Mouse (Mus musculus) kidney, embryonic 14.5 days (tissue): ENCODE data around the gene Styxl1. TPM values are rescaled to one million over a fixed set of nuclear protein-coding genes. Genes with fewer than 3 reads are reported as not detected.

Source experiments
- ATAC-seq: fragments of 200-750 bp; cut with Nextera tagmentation; 2 replicates; pipeline ENCODE4 v1.8.0; 2017; ENCODE audit warnings: moderate number of reproducible peaks, mild to moderate bottlenecking, moderate TSS enrichment, moderate library complexity; ENCODE audit not compliant: low FRiP score, low TSS enrichment
- H3K27ac ChIP-seq: fragments of 300-500 bp; sonication (generic); 2 replicates; pipeline ENCODE4 v1.5.1; 2014; ENCODE audit warnings: low read depth, mild to moderate bottlenecking, low read length, moderate library complexity, mixed read lengths
- H3K27me3 ChIP-seq: fragments of 300-500 bp; sonication (generic); 2 replicates; pipeline ENCODE4 v1.6.1; 2014; ENCODE audit warnings: mild to moderate bottlenecking, low read length; ENCODE audit not compliant: control insufficient read depth, insufficient read depth
- H3K36me3 ChIP-seq: fragments of 300-500 bp; sonication (generic); 2 replicates; pipeline ENCODE4 v1.6.1; 2014; ENCODE audit warnings: low read length, mixed read lengths; ENCODE audit not compliant: control insufficient read depth, insufficient read depth
- H3K4me1 ChIP-seq: fragments of 300-500 bp; sonication (generic); 2 replicates; pipeline ENCODE4 v1.6.1; 2014; ENCODE audit warnings: low read length, mixed read lengths; ENCODE audit not compliant: control insufficient read depth, insufficient read depth
- H3K4me2 ChIP-seq: fragments of 300-500 bp; sonication (generic); replicated peaks from 2 replicates; pipeline ENCODE4 v1.6.1; 2014; ENCODE audit warnings: low read depth, mild to moderate bottlenecking, low read length
- H3K4me3 ChIP-seq: fragments of 300-500 bp; sonication (generic); 2 replicates; pipeline ENCODE4 v1.5.1; 2014; ENCODE audit warnings: mild to moderate bottlenecking, low read length
- H3K9ac ChIP-seq: fragments of 300-500 bp; sonication (generic); 2 replicates; pipeline ENCODE4 v1.6.1; 2014; ENCODE audit warnings: low read depth, mild to moderate bottlenecking, low read length, moderate library complexity
- H3K9me3 ChIP-seq: fragments of 300-500 bp; sonication (generic); 2 replicates; pipeline ENCODE4 v1.6.1; 2016; ENCODE audit warnings: low read length; ENCODE audit not compliant: control insufficient read depth
- WGBS: fragments of 180-500 bp; shearing (Covaris S2); extraction: QIAGEN DNeasy Blood & Tissue Kit; methylation state at CpG from one replicate; pipeline ENCODE4 v1.1.7; 2014; 5-methylcytosine and 5-hydroxymethylcytosine counted together
- polyA plus RNA-seq: library from polyadenylated mRNA; unstranded; fragments of >200 nt; fragmentation: Nextera tagmentation; extraction: Ambion mirVana; gene quantifications from 2 replicates; pipeline ENCODE4 v1.2.1, GENCODE M21; 2014

Gene Styxl1
- polyA plus RNA-seq, 1 experiment from 2014 or later: 0.72 TPM

DNA sequence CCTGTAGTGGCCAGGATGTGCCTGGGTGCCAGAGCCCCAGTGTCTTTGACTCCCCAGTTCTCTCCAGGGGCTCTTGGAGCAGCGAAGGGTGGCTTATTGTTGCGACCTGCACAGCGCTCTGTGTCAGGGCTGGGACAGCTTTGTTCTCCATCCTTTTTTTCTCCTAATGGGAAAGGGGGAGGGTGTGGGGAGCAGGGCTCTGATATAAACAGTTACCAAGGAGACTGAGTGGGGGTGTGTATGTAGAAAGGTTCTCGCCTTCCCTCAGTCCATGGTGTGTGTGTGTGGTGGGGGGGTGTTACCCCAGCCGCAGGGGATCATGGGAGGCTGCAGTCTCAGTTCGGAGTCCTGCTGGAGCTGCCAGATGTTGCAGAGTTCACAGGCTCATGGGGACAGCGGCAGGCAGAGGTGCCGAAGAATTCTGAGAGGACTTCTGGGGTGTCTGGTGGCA, 52.8 kb downstream of the Styxl1 start:
- no peaks in the 10 kb centered on the region for H3K9me3 ChIP-seq
- no peak overlapping the region for H3K4me3 ChIP-seq
- ATAC-seq: peak; percentile 77
- H3K27ac ChIP-seq: peak overlapping the region; percentile 76
- H3K4me2 ChIP-seq: peak overlapping the region; percentile 32
- peak overlapping the region; percentile 32 for H3K9ac ChIP-seq
- no peaks in the 10 kb centered on the region for H3K27me3 ChIP-seq
- 8% methylated on average over 8 of the region's 8 CpGs for WGBS
- peaks cover 24% of the 10 kb centered on the region for H3K4me1 ChIP-seq
- peaks cover 22% of the 10 kb centered on the region for H3K36me3 ChIP-seq

- WGBS: 16% methylated on average over 9 of the region's 9 CpGs
- Histone ChIP-seq H3K4me3 (no peak overlapping the region), H3K4me2 (peak overlapping the region; percentile 32; the same call in 1 of the 2 replicates), H3K9me3 (no peaks in the 10 kb centered on the region), H3K36me3 (peaks cover 15% of the 10 kb centered on the region), H3K9ac (peak overlapping the region; percentile 31), H3K27me3 (no peaks in the 10 kb centered on the region), H3K27ac (peak overlapping the region; percentile 76), H3K4me1 (peaks cover 24% of the 10 kb centered on the region)
- peak; percentile 47 for ATAC-seq
Measured at GRCm38 (mm10) chr5:135724536-135725322, 53.5 kb downstream of the Styxl1 start.

GRCm38 (mm10) chr5:135723165-135723751, 54.9 kb downstream of the Styxl1 start:
- Histone ChIP-seq H3K4me1 (peaks cover 24% of the 10 kb centered on the region), H3K27ac (no peak overlapping the region), H3K27me3 (no peaks in the 10 kb centered on the region), H3K9ac (no peak overlapping the region), H3K4me2 (no peak overlapping the region), H3K36me3 (peaks cover 5% of the 10 kb centered on the region), H3K9me3 (no peaks in the 10 kb centered on the region), H3K4me3 (no peak overlapping the region)
- no peak for ATAC-seq
- 56% methylated on average over 3 of the region's 3 CpGs for WGBS

DNA sequence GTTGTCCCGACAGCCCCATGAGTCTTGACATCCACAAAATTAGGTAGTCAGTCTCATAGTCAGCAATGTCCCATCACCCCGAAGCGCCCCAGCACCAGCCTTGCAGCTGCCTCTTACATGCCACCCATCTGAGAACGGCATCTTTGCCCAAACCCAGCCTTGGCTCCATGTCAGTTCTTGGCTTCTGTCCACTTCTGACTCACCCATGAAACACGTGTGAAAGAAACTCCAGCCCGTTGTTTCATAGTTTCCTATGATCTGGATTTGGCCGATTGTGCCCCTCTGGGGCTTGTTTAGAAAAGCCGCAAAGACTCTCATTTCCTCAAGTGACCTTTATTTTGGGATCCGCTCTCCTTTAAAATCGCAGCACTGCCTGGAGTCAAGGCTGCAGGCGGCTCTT, 56.1 kb downstream of the Styxl1 start:
- ATAC-seq: no peak
- peaks cover 24% of the 10 kb centered on the region for H3K4me1 ChIP-seq
- no peak overlapping the region for H3K4me2 ChIP-seq
- 85% methylated on average over 11 of the region's 11 CpGs for WGBS
- H3K9ac ChIP-seq: no peak overlapping the region
- no peaks in the 10 kb centered on the region for H3K27me3 ChIP-seq
- H3K4me3 ChIP-seq: no peak overlapping the region
- peaks cover 9% of the 10 kb centered on the region for H3K36me3 ChIP-seq
- no peak overlapping the region for H3K27ac ChIP-seq
- H3K9me3 ChIP-seq: no peaks in the 10 kb centered on the region

DNA sequence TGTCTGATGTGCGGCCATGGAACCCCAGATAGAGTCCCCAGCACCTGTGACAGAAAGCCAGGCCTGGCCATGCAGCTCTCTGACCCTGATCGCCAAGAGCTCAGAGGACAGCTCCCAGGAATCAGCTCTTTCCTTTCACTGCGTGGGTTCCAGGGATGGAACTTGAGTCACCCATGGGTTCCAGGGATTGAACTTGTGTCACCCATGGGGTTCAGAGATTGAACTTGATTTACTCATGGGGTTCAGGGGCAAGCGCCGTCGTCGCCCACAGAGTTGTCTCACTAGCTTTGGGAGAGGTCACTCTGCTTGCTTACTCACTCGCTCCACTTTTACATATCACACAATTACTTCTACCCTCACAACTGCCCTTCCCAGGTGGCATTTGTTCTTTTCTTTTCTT, 57.1 kb downstream of the Styxl1 start:
- Histone ChIP-seq H3K4me2 (no peak overlapping the region), H3K9me3 (no peaks in the 10 kb centered on the region), H3K9ac (no peak overlapping the region), H3K27me3 (no peaks in the 10 kb centered on the region), H3K4me3 (no peak overlapping the region), H3K27ac (no peak overlapping the region), H3K36me3 (peaks cover 17% of the 10 kb centered on the region), H3K4me1 (peaks cover 20% of the 10 kb centered on the region)
- WGBS: 86% methylated on average over 8 of the region's 8 CpGs
- ATAC-seq: no peak

GRCm38 (mm10) chr5:135720121-135720520, 58.1 kb downstream of the Styxl1 start:
- no peak overlapping the region for H3K4me2 ChIP-seq
- H3K9ac ChIP-seq: no peak overlapping the region
- no peak overlapping the region for H3K27ac ChIP-seq
- no peaks in the 10 kb centered on the region for H3K27me3 ChIP-seq
- H3K4me1 ChIP-seq: peaks cover 11% of the 10 kb centered on the region
- peaks cover 17% of the 10 kb centered on the region for H3K36me3 ChIP-seq
- WGBS: 90% methylated on average over 3 of the region's 3 CpGs
- H3K4me3 ChIP-seq: no peak overlapping the region
- ATAC-seq: no peak
- H3K9me3 ChIP-seq: no peaks in the 10 kb centered on the region

GRCm38 (mm10) chr5:135719586-135720120, 58.5 kb downstream of the Styxl1 start:
- Histone ChIP-seq H3K36me3 (peaks cover 17% of the 10 kb centered on the region), H3K4me2 (no peak overlapping the region), H3K27me3 (no peaks in the 10 kb centered on the region), H3K9me3 (no peaks in the 10 kb centered on the region), H3K4me1 (peaks cover 6% of the 10 kb centered on the region), H3K27ac (no peak overlapping the region), H3K9ac (no peak overlapping the region), H3K4me3 (no peak overlapping the region)
- 78% methylated on average over 10 of the region's 10 CpGs for WGBS
- no peak for ATAC-seq

DNA sequence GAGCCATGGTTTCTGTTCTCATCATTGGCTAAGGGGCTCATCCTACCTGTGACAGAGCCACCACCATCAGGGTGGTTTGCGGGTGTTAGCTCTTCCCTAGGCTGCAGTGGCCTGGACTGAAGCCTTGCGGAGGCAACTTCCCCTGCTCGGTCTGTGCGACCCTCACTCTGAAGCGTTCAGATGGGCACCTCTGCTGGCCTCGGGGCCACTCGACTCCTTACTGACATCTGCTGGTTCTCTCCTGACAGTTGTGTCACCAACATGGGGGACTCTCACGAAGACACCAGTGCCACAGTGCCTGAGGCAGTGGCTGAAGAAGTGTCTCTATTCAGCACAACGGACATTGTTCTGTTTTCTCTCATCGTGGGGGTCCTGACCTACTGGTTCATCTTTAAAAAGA, 62.6 kb downstream of the Styxl1 start:
- Histone ChIP-seq H3K27me3 (no peaks in the 10 kb centered on the region), H3K4me3 (no peak overlapping the region), H3K9me3 (no peaks in the 10 kb centered on the region), H3K36me3 (peaks cover 17% of the 10 kb centered on the region), H3K27ac (no peak overlapping the region), H3K4me2 (no peak overlapping the region), H3K9ac (no peak overlapping the region), H3K4me1 (peaks cover 25% of the 10 kb centered on the region)
- ATAC-seq: no peak
- WGBS: 58% methylated on average over 10 of the region's 10 CpGs
